Mouse (Mus musculus): ENCODE data around the gene Pde4b. TPM values are rescaled to one million over a fixed set of nuclear protein-coding genes. Genes with fewer than 3 reads are reported as not detected.

Pde4b gene
- polyA plus RNA-seq, 1 experiment from 2014 or later = 15.6 TPM

GRCm38 (mm10) chr4:102374614-102375013 is 287.3 kb downstream of the Pde4b start:
- Histone ChIP-seq H3K9me3 (no peaks in the 10 kb centered on the region), H3K4me2 (replicated peaks) (no peak overlapping the region), H3K27me3 (replicated peaks) (no peaks in the 10 kb centered on the region), H3K36me3 (no peaks in the 10 kb centered on the region), H3K4me1 (no peaks in the 10 kb centered on the region), H3K4me3 (no peak overlapping the region), H3K27ac (no peak overlapping the region), H3K9ac (no peak overlapping the region)
- 85% methylated on average over 5 of the region's 5 CpGs for WGBS
- ATAC-seq (ENCODE audit: low FRiP score, low read depth) = no peak

DNA sequence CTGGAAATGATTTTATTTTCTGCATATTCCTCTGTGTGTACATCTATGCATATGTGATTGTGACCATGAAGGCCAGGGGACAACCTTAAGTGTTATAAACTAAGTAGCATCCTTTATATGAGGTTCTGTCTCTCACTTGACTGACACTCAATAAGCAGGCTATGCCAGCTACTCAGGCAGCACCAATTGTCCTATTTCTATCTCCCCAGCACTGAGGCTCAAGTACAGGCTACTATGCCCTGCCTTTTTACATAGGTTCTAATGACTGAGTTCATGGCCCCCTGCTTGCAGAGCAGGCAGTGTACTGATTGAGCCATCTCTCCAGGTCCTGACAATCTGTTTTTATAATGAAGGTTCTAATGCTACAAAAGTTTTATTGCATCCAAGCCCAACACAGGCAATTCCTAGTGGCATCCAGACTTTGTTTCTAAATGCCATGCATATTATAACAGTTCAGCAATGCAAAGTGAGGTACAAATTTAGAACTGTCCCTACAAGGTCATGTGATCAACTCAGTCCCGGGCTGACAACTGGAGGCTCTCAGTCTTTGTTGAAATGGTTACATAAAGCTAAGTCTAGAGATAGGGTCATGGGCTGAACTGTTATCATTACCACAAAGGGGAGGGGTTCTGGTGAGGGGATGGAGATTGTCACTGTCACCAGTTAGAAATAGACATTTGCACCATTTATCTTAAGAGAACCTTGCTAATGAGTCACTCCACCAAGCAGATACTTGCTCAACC is 295.6 kb downstream of the Pde4b start:
- Histone ChIP-seq H3K9ac (no peak overlapping the region), H3K27me3 (replicated peaks) (no peaks in the 10 kb centered on the region), H3K27ac (no peak overlapping the region), H3K9me3 (no peaks in the 10 kb centered on the region), H3K36me3 (no peaks in the 10 kb centered on the region), H3K4me1 (no peaks in the 10 kb centered on the region), H3K4me2 (replicated peaks) (no peak overlapping the region), H3K4me3 (no peak overlapping the region)
- no peak for ATAC-seq (ENCODE audit: low FRiP score, low read depth)
- WGBS = 93% methylated on average over 1 of the region's 1 CpGs

DNA sequence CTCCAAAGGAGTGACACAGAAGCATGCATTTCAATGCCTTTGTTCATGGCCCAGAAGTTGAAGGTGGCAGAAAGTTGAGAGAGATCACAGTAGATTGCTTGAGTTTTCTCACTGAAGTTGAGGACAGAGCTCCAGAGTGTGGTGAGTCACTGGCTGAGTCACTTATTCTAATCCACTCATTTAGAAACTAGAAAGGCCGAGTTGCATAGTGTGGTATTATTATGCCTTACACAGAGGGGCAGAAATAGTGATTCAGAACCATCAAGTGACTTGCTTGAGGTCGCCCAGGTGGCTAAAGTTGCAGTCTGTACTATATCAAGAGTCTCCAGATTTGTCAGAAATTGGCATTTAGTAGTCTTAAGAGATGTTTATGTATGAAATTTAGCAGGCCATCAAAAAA is 306.3 kb downstream of the Pde4b start:
- Histone ChIP-seq H3K4me3 (no peak overlapping the region), H3K9ac (no peak overlapping the region), H3K27ac (no peak overlapping the region), H3K9me3 (0 out of 2 replicates have a peak, but pooled peaks cover 6% of the 10 kb centered on the region), H3K4me1 (no peaks in the 10 kb centered on the region), H3K36me3 (no peaks in the 10 kb centered on the region), H3K4me2 (replicated peaks) (no peak overlapping the region), H3K27me3 (replicated peaks) (no peaks in the 10 kb centered on the region)
- 79% methylated on average over 2 of the region's 2 CpGs for WGBS
- ATAC-seq (ENCODE audit: low FRiP score, low read depth) = no peak

DNA sequence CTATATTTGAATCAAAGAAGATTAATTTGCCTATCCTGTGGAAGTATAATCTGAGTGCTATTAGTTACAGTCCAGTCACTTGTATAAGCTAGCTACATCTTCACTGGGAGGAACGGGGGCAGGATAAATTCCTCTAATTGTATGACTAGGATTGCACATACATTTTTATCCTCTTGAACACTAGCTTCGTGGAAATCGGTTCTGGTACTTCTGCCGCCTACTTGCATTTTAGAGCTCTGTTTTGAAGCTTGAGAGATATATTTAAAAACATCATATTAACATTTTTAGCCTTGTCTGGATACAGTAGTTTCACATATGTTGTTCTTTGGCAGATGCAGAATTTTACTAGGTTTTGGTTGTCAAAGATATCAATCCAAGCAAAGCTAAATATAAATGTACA is 310.0 kb downstream of the Pde4b start:
- ATAC-seq (ENCODE audit: low FRiP score, low read depth) = no peak

GRCm38 (mm10) chr4:102398512-102398911 is 311.2 kb downstream of the Pde4b start:
- Histone ChIP-seq H3K36me3 (no peaks in the 10 kb centered on the region), H3K4me3 (no peak overlapping the region), H3K4me2 (replicated peaks) (no peak overlapping the region), H3K9ac (no peak overlapping the region), H3K9me3 (0 out of 2 replicates have a peak, but pooled peaks cover 6% of the 10 kb centered on the region), H3K27ac (no peak overlapping the region), H3K4me1 (no peaks in the 10 kb centered on the region), H3K27me3 (replicated peaks) (no peaks in the 10 kb centered on the region)
- no peak for ATAC-seq (ENCODE audit: low FRiP score, low read depth)
- WGBS = 100% methylated on average over 1 of the region's 1 CpGs

More for the DNA sequence above, 310.0 kb downstream of the Pde4b start:
- H3K27ac ChIP-seq = no peak overlapping the region
- H3K27me3 ChIP-seq (replicated peaks) = no peaks in the 10 kb centered on the region
- 91% methylated on average over 4 of the region's 4 CpGs for WGBS
- H3K9ac ChIP-seq = no peak overlapping the region
- 0 out of 2 replicates have a peak, but pooled peaks cover 6% of the 10 kb centered on the region for H3K9me3 ChIP-seq
- H3K4me3 ChIP-seq = no peak overlapping the region
- no peaks in the 10 kb centered on the region for H3K36me3 ChIP-seq
- H3K4me1 ChIP-seq = no peaks in the 10 kb centered on the region
- H3K4me2 ChIP-seq (replicated peaks) = no peak overlapping the region

GRCm38 (mm10) chr4:102406848-102407247 is 319.5 kb downstream of the Pde4b start:
- WGBS = 65% methylated on average over 3 of the region's 3 CpGs
- 0 out of 2 replicates have a peak, but pooled peaks cover 3% of the 10 kb centered on the region for H3K4me1 ChIP-seq
- H3K27ac ChIP-seq = no peak overlapping the region
- H3K4me2 ChIP-seq (replicated peaks) = no peak overlapping the region
- H3K36me3 ChIP-seq = no peaks in the 10 kb centered on the region
- H3K4me3 ChIP-seq = no peak overlapping the region
- ATAC-seq (ENCODE audit: low FRiP score, low read depth) = no peak
- H3K9me3 ChIP-seq = no peaks in the 10 kb centered on the region
- H3K27me3 ChIP-seq (replicated peaks) = no peaks in the 10 kb centered on the region
- no peak overlapping the region for H3K9ac ChIP-seq

DNA sequence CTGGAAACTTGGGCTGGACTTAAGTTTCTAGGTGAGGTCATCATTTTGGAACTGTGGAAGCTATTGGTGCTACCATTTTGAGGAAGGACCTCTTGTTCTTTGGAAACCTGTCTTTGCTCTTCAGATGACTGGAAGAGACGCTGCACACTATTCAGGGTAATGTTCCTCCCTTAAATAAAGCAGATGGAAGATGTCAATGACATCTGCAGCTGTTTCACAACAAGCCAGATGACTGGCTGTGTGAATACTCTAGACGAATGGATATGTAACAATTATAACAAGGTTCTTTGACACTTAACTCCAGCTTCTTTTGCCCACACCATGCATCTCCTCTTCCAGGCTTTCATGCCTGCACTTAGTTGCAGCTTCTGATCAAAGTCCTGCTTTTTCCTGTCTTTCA is 320.8 kb downstream of the Pde4b start:
- 0 out of 2 replicates have a peak, but pooled peaks cover 3% of the 10 kb centered on the region for H3K4me1 ChIP-seq
- no peak for ATAC-seq (ENCODE audit: low FRiP score, low read depth)
- 71% methylated on average over 2 of the region's 2 CpGs for WGBS

DNA sequence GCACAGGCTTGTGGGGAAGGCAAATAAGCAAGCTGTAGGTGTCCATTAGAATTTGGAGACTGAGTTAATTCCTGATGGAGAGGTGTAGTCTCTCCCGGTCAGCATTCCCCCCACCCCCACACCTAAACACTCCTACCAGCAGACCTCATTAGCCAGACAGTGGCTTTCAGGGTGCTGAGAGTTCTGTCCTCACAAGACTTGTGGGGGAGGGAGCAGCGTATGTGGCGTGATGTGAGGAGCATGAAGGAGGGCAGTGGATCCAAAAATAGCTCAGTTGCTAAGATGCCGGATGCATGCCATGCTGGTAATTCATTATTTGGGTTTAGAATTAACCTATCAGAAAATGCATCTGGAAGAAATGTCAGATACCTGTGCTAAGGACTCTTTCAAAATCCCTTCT is 321.6 kb downstream of the Pde4b start:
- no peak overlapping the region for H3K27ac ChIP-seq
- ATAC-seq (ENCODE audit: low FRiP score, low read depth) = no peak
- H3K4me3 ChIP-seq = no peak overlapping the region
- H3K27me3 ChIP-seq (replicated peaks) = no peaks in the 10 kb centered on the region
- no peaks in the 10 kb centered on the region for H3K36me3 ChIP-seq
- no peak overlapping the region for H3K9ac ChIP-seq
- H3K4me2 ChIP-seq (replicated peaks) = no peak overlapping the region
- no peaks in the 10 kb centered on the region for H3K9me3 ChIP-seq
- 0 out of 2 replicates have a peak, but pooled peaks cover 3% of the 10 kb centered on the region for H3K4me1 ChIP-seq
- WGBS = 60% methylated on average over 4 of the region's 4 CpGs

More for the DNA sequence above, 320.8 kb downstream of the Pde4b start:
- Histone ChIP-seq H3K4me3 (no peak overlapping the region), H3K27me3 (replicated peaks) (no peaks in the 10 kb centered on the region), H3K9me3 (no peaks in the 10 kb centered on the region), H3K27ac (no peak overlapping the region), H3K9ac (no peak overlapping the region), H3K4me2 (replicated peaks) (no peak overlapping the region), H3K36me3 (no peaks in the 10 kb centered on the region)

- ATAC-seq (ENCODE audit: low FRiP score, low read depth) = no peak
- H3K9me3 ChIP-seq = no peaks in the 10 kb centered on the region
- H3K4me3 ChIP-seq = no peak overlapping the region
- H3K36me3 ChIP-seq = no peaks in the 10 kb centered on the region
- no peaks in the 10 kb centered on the region for H3K27me3 ChIP-seq (replicated peaks)
- H3K4me1 ChIP-seq = 0 out of 2 replicates have a peak, but pooled peaks cover 3% of the 10 kb centered on the region
- H3K9ac ChIP-seq = no peak overlapping the region
- H3K27ac ChIP-seq = no peak overlapping the region
- no peak overlapping the region for H3K4me2 ChIP-seq (replicated peaks)
- 66% methylated on average over 2 of the region's 2 CpGs for WGBS
Measured at GRCm38 (mm10) chr4:102413101-102413500, 325.8 kb downstream of the Pde4b start.

DNA sequence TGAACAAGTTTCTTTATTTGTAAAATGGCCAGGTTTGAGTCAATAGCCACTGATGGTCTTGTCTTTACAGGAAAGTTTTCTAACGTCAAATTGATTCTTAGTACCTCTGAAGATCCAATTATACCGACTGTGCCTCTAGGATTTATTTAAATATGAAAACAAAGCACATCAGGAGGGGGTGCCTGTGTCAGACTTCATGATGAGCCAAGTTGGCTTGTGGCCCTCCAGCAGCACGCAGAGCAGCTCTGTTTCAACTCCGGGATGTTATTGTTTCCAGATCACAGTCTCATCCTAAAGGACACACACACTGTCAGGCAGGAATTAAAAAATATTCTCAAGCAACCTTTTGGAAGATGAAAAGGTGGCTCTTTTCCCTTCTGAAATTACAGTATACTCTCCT is 326.5 kb downstream of the Pde4b start:
- 0 out of 2 replicates have a peak, but pooled peaks cover 2% of the 10 kb centered on the region for H3K4me1 ChIP-seq
- no peak overlapping the region for H3K9ac ChIP-seq
- H3K4me3 ChIP-seq = no peak overlapping the region
- no peak overlapping the region for H3K27ac ChIP-seq
- no peak overlapping the region for H3K4me2 ChIP-seq (replicated peaks)
- 50% methylated on average over 4 of the region's 4 CpGs for WGBS
- ATAC-seq (ENCODE audit: low FRiP score, low read depth) = no peak
- no peaks in the 10 kb centered on the region for H3K36me3 ChIP-seq
- no peaks in the 10 kb centered on the region for H3K9me3 ChIP-seq
- H3K27me3 ChIP-seq (replicated peaks) = no peaks in the 10 kb centered on the region

- Histone ChIP-seq H3K9me3 (no peaks in the 10 kb centered on the region), H3K9ac (no peak overlapping the region), H3K4me3 (no peak overlapping the region), H3K4me1 (no peaks in the 10 kb centered on the region), H3K4me2 (replicated peaks) (no peak overlapping the region), H3K36me3 (no peaks in the 10 kb centered on the region), H3K27me3 (replicated peaks) (no peaks in the 10 kb centered on the region), H3K27ac (no peak overlapping the region)
- WGBS = 81% methylated on average over 4 of the region's 4 CpGs
- no peak for ATAC-seq (ENCODE audit: low FRiP score, low read depth)
Measured at GRCm38 (mm10) chr4:102414610-102415009, 327.3 kb downstream of the Pde4b start.

GRCm38 (mm10) chr4:102420794-102421397 is 333.6 kb downstream of the Pde4b start:
- H3K9me3 ChIP-seq = no peaks in the 10 kb centered on the region
- peak overlapping the region; percentile 13; the same call in 1 of the 2 replicates for H3K9ac ChIP-seq
- H3K4me3 ChIP-seq = no peak overlapping the region
- H3K36me3 ChIP-seq = no peaks in the 10 kb centered on the region
- no peak for ATAC-seq (ENCODE audit: low FRiP score, low read depth)
- 20% methylated on average over 11 of the region's 11 CpGs for WGBS
- peaks cover 12% of the 10 kb centered on the region for H3K4me1 ChIP-seq
- H3K27ac ChIP-seq = no peak overlapping the region
- H3K4me2 ChIP-seq (replicated peaks) = peak overlapping the region; percentile 49
- no peaks in the 10 kb centered on the region for H3K27me3 ChIP-seq (replicated peaks)
